Mouse (Mus musculus): ENCODE measurements around the gene Galk2. TPM values are rescaled to one million over a fixed set of nuclear protein-coding genes. Genes with fewer than 3 reads are reported as not detected.

The Galk2 gene
- total and polyA plus RNA-seq, 3 experiments, result 3.1 to 65.0 (median 21.3) TPM

GRCm38 (mm10) chr2:125827898-125828297 is 31.0 kb upstream of the Galk2 start:
- peaks cover 5% of the 10 kb centered on the region; the same call in 1 of the 2 replicates for H3K4me1 ChIP-seq (ENCODE audit: insufficient read depth, low read depth, low read length)
- no peaks in the 10 kb centered on the region for H3K27me3 ChIP-seq (ENCODE audit: insufficient read depth, low read length)
- DNase-seq (ENCODE audit: low spot score), result no peak
- H3K4me3 ChIP-seq (ENCODE audit: low read depth, low read length), result no peak overlapping the region
- H3K9me3 ChIP-seq (replicated peaks), result no peaks in the 10 kb centered on the region
- ATAC-seq (ENCODE audit: extremely low read depth, insufficient number of reproducible peaks, low FRiP score, poor library complexity, severe bottlenecking), result no peak
- H3K36me3 ChIP-seq (replicated peaks), result peaks cover 47% of the 10 kb centered on the region
- no peak for TF ChIP-seq CTCF (IDR thresholded peaks at IDR 0.05; ENCODE audit: low read depth, low read length)
- TF ChIP-seq GATA1 (IDR thresholded peaks at IDR 0.05; ENCODE audit: borderline replicate concordance, low read length), result no peak
- TF ChIP-seq GATA2 (IDR thresholded peaks at IDR 0.05; ENCODE audit: borderline replicate concordance, low read depth, low read length), result no peak
- no peak for TF ChIP-seq TAL1 (conservative IDR thresholded peaks at IDR 0.05; ENCODE audit: low read depth, low read length)
- no peak for TF ChIP-seq POLR2AphosphoS5 (IDR thresholded peaks at IDR 0.05; ENCODE audit: insufficient replicate concordance, low read depth, low read length)

- peaks cover 5% of the 10 kb centered on the region; the same call in 1 of the 2 replicates for H3K4me1 ChIP-seq (ENCODE audit: insufficient read depth, low read depth, low read length)
- DNase-seq (ENCODE audit: low spot score) (no peak), ATAC-seq (ENCODE audit: extremely low read depth, insufficient number of reproducible peaks, low FRiP score, poor library complexity, severe bottlenecking) (no peak)
- peaks cover 66% of the 10 kb centered on the region for H3K36me3 ChIP-seq (replicated peaks)
- no peak overlapping the region for H3K4me3 ChIP-seq (ENCODE audit: low read depth, low read length)
- no peaks in the 10 kb centered on the region for H3K9me3 ChIP-seq (replicated peaks)
- no peak for TF ChIP-seq GATA2 (IDR thresholded peaks at IDR 0.05; ENCODE audit: borderline replicate concordance, low read depth, low read length)
- no peak for TF ChIP-seq CTCF (IDR thresholded peaks at IDR 0.05; ENCODE audit: low read depth, low read length)
- no peak for TF ChIP-seq GATA1 (IDR thresholded peaks at IDR 0.05; ENCODE audit: borderline replicate concordance, low read length)
- no peak for TF ChIP-seq POLR2AphosphoS5 (IDR thresholded peaks at IDR 0.05; ENCODE audit: insufficient replicate concordance, low read depth, low read length)
- no peak for TF ChIP-seq TAL1 (conservative IDR thresholded peaks at IDR 0.05; ENCODE audit: low read depth, low read length)
- H3K27me3 ChIP-seq (ENCODE audit: insufficient read depth, low read length), result no peaks in the 10 kb centered on the region
Measured at GRCm38 (mm10) chr2:125829924-125830323, 29.0 kb upstream of the Galk2 start.

GRCm38 (mm10) chr2:125838091-125838490 is 20.8 kb upstream of the Galk2 start:
- TF ChIP-seq POLR2AphosphoS5 (IDR thresholded peaks at IDR 0.05; ENCODE audit: insufficient replicate concordance, low read depth, low read length), result no peak
- TF ChIP-seq TAL1 (conservative IDR thresholded peaks at IDR 0.05; ENCODE audit: low read depth, low read length), result no peak
- TF ChIP-seq GATA1 (IDR thresholded peaks at IDR 0.05; ENCODE audit: borderline replicate concordance, low read length), result no peak
- no peak for TF ChIP-seq CTCF (IDR thresholded peaks at IDR 0.05; ENCODE audit: low read depth, low read length)
- TF ChIP-seq GATA2 (IDR thresholded peaks at IDR 0.05; ENCODE audit: borderline replicate concordance, low read depth, low read length), result no peak
- H3K9me3 ChIP-seq (replicated peaks), result no peaks in the 10 kb centered on the region
- no peaks in the 10 kb centered on the region for H3K27me3 ChIP-seq (ENCODE audit: insufficient read depth, low read length)
- H3K4me3 ChIP-seq (ENCODE audit: low read depth, low read length), result no peak overlapping the region
- no peak for ATAC-seq (ENCODE audit: extremely low read depth, insufficient number of reproducible peaks, low FRiP score, poor library complexity, severe bottlenecking)
- DNase-seq (ENCODE audit: low spot score), result no peak
- peaks cover 77% of the 10 kb centered on the region for H3K36me3 ChIP-seq (replicated peaks)
- H3K4me1 ChIP-seq (ENCODE audit: insufficient read depth, low read depth, low read length), result no peaks in the 10 kb centered on the region

GRCm38 (mm10) chr2:125838708-125839284 is 20.1 kb upstream of the Galk2 start:
- DNase-seq (ENCODE audit: low spot score) (no peak), ATAC-seq (ENCODE audit: extremely low read depth, insufficient number of reproducible peaks, low FRiP score, poor library complexity, severe bottlenecking) (no peak)
- Histone ChIP-seq H3K4me1 (ENCODE audit: insufficient read depth, low read depth, low read length) (no peaks in the 10 kb centered on the region), H3K27me3 (ENCODE audit: insufficient read depth, low read length) (no peaks in the 10 kb centered on the region), H3K36me3 (replicated peaks) (peaks cover 77% of the 10 kb centered on the region), H3K9me3 (replicated peaks) (no peaks in the 10 kb centered on the region), H3K4me3 (ENCODE audit: low read depth, low read length) (no peak overlapping the region)
- TF ChIP-seq CTCF (IDR thresholded peaks at IDR 0.05; ENCODE audit: low read depth, low read length) (no peak), GATA1 (IDR thresholded peaks at IDR 0.05; ENCODE audit: borderline replicate concordance, low read length) (no peak), TAL1 (conservative IDR thresholded peaks at IDR 0.05; ENCODE audit: low read depth, low read length) (no peak), POLR2AphosphoS5 (IDR thresholded peaks at IDR 0.05; ENCODE audit: insufficient replicate concordance, low read depth, low read length) (no peak), GATA2 (IDR thresholded peaks at IDR 0.05; ENCODE audit: borderline replicate concordance, low read depth, low read length) (no peak)

GRCm38 (mm10) chr2:125851237-125851636 is 7.7 kb upstream of the Galk2 start:
- Histone ChIP-seq H3K4me3 (ENCODE audit: low read depth, low read length) (no peak overlapping the region; the same call in 1 of the 2 replicates), H3K9me3 (replicated peaks) (no peaks in the 10 kb centered on the region), H3K36me3 (replicated peaks) (peaks cover 42% of the 10 kb centered on the region), H3K27me3 (ENCODE audit: insufficient read depth, low read length) (no peaks in the 10 kb centered on the region), H3K4me1 (ENCODE audit: insufficient read depth, low read depth, low read length) (peaks cover 39% of the 10 kb centered on the region)
- DNase-seq (ENCODE audit: low spot score), result no peak
- TF ChIP-seq TAL1 (conservative IDR thresholded peaks at IDR 0.05; ENCODE audit: low read depth, low read length) (0 out of 2 replicates have a peak, but pooled peaks have one; percentile 15), POLR2AphosphoS5 (IDR thresholded peaks at IDR 0.05; ENCODE audit: insufficient replicate concordance, low read depth, low read length) (no peak), GATA2 (IDR thresholded peaks at IDR 0.05; ENCODE audit: borderline replicate concordance, low read depth, low read length) (no peak)
- ATAC-seq (ENCODE audit: extremely low read depth, insufficient number of reproducible peaks, low FRiP score, poor library complexity, severe bottlenecking), result peak; percentile 64

- peaks cover 10% of the 10 kb centered on the region for H3K36me3 ChIP-seq (replicated peaks)
- TF ChIP-seq CTCF (IDR thresholded peaks at IDR 0.05; ENCODE audit: low read depth, low read length), result no peak
- TF ChIP-seq GATA2 (IDR thresholded peaks at IDR 0.05; ENCODE audit: borderline replicate concordance, low read depth, low read length), result no peak
- no peak for TF ChIP-seq GATA1 (IDR thresholded peaks at IDR 0.05; ENCODE audit: borderline replicate concordance, low read length)
- no peak for TF ChIP-seq POLR2AphosphoS5 (IDR thresholded peaks at IDR 0.05; ENCODE audit: insufficient replicate concordance, low read depth, low read length)
- no peak for TF ChIP-seq TAL1 (conservative IDR thresholded peaks at IDR 0.05; ENCODE audit: low read depth, low read length)
- H3K27me3 ChIP-seq (ENCODE audit: insufficient read depth, low read length), result no peaks in the 10 kb centered on the region
- ATAC-seq (ENCODE audit: extremely low read depth, insufficient number of reproducible peaks, low FRiP score, poor library complexity, severe bottlenecking) (no peak), DNase-seq (ENCODE audit: low spot score) (no peak)
- H3K4me1 ChIP-seq (ENCODE audit: insufficient read depth, low read depth, low read length), result peaks cover 22% of the 10 kb centered on the region
- no peaks in the 10 kb centered on the region for H3K9me3 ChIP-seq (replicated peaks)
- peak overlapping the region; percentile 96 for H3K4me3 ChIP-seq (ENCODE audit: low read depth, low read length)
Measured at GRCm38 (mm10) chr2:125857707-125858106, 1.2 kb upstream of the Galk2 start.
